Mouse (Mus musculus) limb, embryonic 11.5 days (tissue): ENCODE measurements around the gene Gm36079. TPM values are rescaled to one million over a fixed set of nuclear protein-coding genes. Genes with fewer than 3 reads are reported as not detected.
"Not testable (repeated sequence)": the region's sequence is repeated elsewhere in the genome, so short reads cannot be mapped to it uniquely, and the experiment has no call there.

Experiments used
- ATAC-seq: fragments of 200-750 bp; cut with Nextera tagmentation; 2 replicates; pipeline ENCODE4 v1.8.0; 2017; ENCODE audit warnings: low read depth; ENCODE audit not compliant: insufficient number of reproducible peaks, low FRiP score, low TSS enrichment
- DNase-seq: peaks from one replicate; pipeline ENCODE4 v3.0.0-alpha.2; 2015; ENCODE audit warnings: low spot score
- H3K27ac ChIP-seq: fragments of 300-500 bp; sonication (generic); replicated peaks from 2 replicates; pipeline ENCODE4 v1.5.1; 2014; ENCODE audit warnings: low read depth, mild to moderate bottlenecking, low read length
- H3K27me3 ChIP-seq: fragments of 300-500 bp; sonication (generic); 2 replicates; pipeline ENCODE4 v1.6.1; 2014; ENCODE audit warnings: mild to moderate bottlenecking, low read length, mixed read lengths; ENCODE audit not compliant: control insufficient read depth, insufficient read depth
- H3K36me3 ChIP-seq: fragments of 300-500 bp; sonication (generic); 2 replicates; pipeline ENCODE4 v1.6.1; 2014; ENCODE audit warnings: mild to moderate bottlenecking, low read length, moderate library complexity, mixed read lengths; ENCODE audit not compliant: control insufficient read depth, insufficient read depth
- H3K4me1 ChIP-seq: fragments of 300-500 bp; sonication (generic); 2 replicates; pipeline ENCODE4 v1.6.1; 2014; ENCODE audit warnings: low read length, mixed read lengths; ENCODE audit not compliant: control insufficient read depth, insufficient read depth
- H3K4me2 ChIP-seq: fragments of 300-500 bp; sonication (generic); 2 replicates; pipeline ENCODE4 v1.6.1; 2014; ENCODE audit warnings: low read depth, mild to moderate bottlenecking, moderate library complexity; ENCODE audit not compliant: severe bottlenecking
- H3K4me3 ChIP-seq: fragments of 300-500 bp; sonication (generic); 2 replicates; pipeline ENCODE4 v1.5.1; 2014; ENCODE audit warnings: low read depth, low read length
- H3K9ac ChIP-seq: fragments of 300-500 bp; sonication (generic); 2 replicates; pipeline ENCODE4 v1.6.1; 2014; ENCODE audit warnings: mild to moderate bottlenecking, low read length
- H3K9me3 ChIP-seq: fragments of 300-500 bp; sonication (generic); 2 replicates; pipeline ENCODE4 v1.6.1; 2016; ENCODE audit warnings: low read length; ENCODE audit not compliant: control insufficient read depth
- WGBS: fragments of 180-500 bp; shearing (Covaris S2); extraction: QIAGEN DNeasy Blood & Tissue Kit; methylation state at CpG from one replicate; pipeline ENCODE4 v1.1.7; 2014; 5-methylcytosine and 5-hydroxymethylcytosine counted together
- polyA plus RNA-seq: library from polyadenylated mRNA; unstranded; fragments of >200 nt; fragmentation: Nextera tagmentation; extraction: Ambion mirVana; gene quantifications from 2 replicates; pipeline ENCODE4 v1.2.1, GENCODE M21; 2014

Gm36079 gene
- not detected in 2 replicates for polyA plus RNA-seq

GRCm38 (mm10) chr13:120026911-120027310, at the start of gene Gm36079:
Gm36079 (minus strand) TSS chr13:120027011.
- not testable (repeated sequence) for H3K4me3 ChIP-seq

GRCm38 (mm10) chr13:120070878-120071277, 44.1 kb upstream of the Gm36079 start:
- H3K4me2 ChIP-seq, H3K27me3 ChIP-seq, ATAC-seq, H3K4me1 ChIP-seq, H3K9me3 ChIP-seq, DNase-seq, H3K27ac ChIP-seq, H3K36me3 ChIP-seq, H3K9ac ChIP-seq, H3K4me3 ChIP-seq: not testable (repeated sequence)
- no CpG with 5 or more reads among the region's 13 CpGs for WGBS

More at GRCm38 (mm10) chr13:120026911-120027310, at the start of gene Gm36079:
- not testable (repeated sequence) for ATAC-seq, H3K27ac ChIP-seq, H3K4me1 ChIP-seq, DNase-seq, H3K9ac ChIP-seq, H3K36me3 ChIP-seq, H3K27me3 ChIP-seq, H3K4me2 ChIP-seq, H3K9me3 ChIP-seq
- 0% methylated on average over 3 of the region's 17 CpGs for WGBS

- H3K9me3 ChIP-seq, H3K36me3 ChIP-seq, H3K4me3 ChIP-seq, H3K27me3 ChIP-seq, H3K4me1 ChIP-seq, DNase-seq, ATAC-seq, H3K9ac ChIP-seq, H3K4me2 ChIP-seq, H3K27ac ChIP-seq: not testable (repeated sequence)
- WGBS = no CpG with 5 or more reads among the region's 12 CpGs
Measured at GRCm38 (mm10) chr13:120070012-120070598, 43.3 kb upstream of the Gm36079 start.

GRCm38 (mm10) chr13:120063439-120064089, 36.8 kb upstream of the Gm36079 start:
- not testable (repeated sequence) for DNase-seq, H3K36me3 ChIP-seq, H3K9me3 ChIP-seq, H3K4me2 ChIP-seq, H3K4me3 ChIP-seq, H3K27me3 ChIP-seq, H3K9ac ChIP-seq, H3K27ac ChIP-seq, H3K4me1 ChIP-seq
- no CpG with 5 or more reads among the region's 22 CpGs for whole genome bisulfite sequencing
- peak; percentile 89; the same call in 1 of the 2 replicates for ATAC-seq

- DNase-seq, H3K4me3 ChIP-seq, H3K36me3 ChIP-seq, H3K9me3 ChIP-seq, ATAC-seq, H3K4me1 ChIP-seq, H3K4me2 ChIP-seq, H3K9ac ChIP-seq, H3K27me3 ChIP-seq, H3K27ac ChIP-seq: not testable (repeated sequence)
- WGBS = no CpG with 5 or more reads among the region's 4 CpGs
Measured at GRCm38 (mm10) chr13:120062903-120063302, 36.1 kb upstream of the Gm36079 start.

- not testable (repeated sequence) for H3K36me3 ChIP-seq
Measured at GRCm38 (mm10) chr13:120052085-120052484, 25.3 kb upstream of the Gm36079 start, which contains the start of gene Gm21188. Gm21188 (minus strand) TSS chr13:120052194.

GRCm38 (mm10) chr13:120048608-120049007, 21.8 kb upstream of the Gm36079 start:
- not testable (repeated sequence) for H3K4me3 ChIP-seq, H3K27me3 ChIP-seq, H3K4me1 ChIP-seq, H3K4me2 ChIP-seq, ATAC-seq, H3K9me3 ChIP-seq, H3K27ac ChIP-seq, H3K36me3 ChIP-seq, DNase-seq, H3K9ac ChIP-seq
- no CpG with 5 or more reads among the region's 5 CpGs for WGBS

More at GRCm38 (mm10) chr13:120052085-120052484, 25.3 kb upstream of the Gm36079 start, which contains the start of gene Gm21188:
- not testable (repeated sequence) for H3K9ac ChIP-seq, H3K4me1 ChIP-seq, ATAC-seq, H3K4me3 ChIP-seq, H3K9me3 ChIP-seq, DNase-seq, H3K27ac ChIP-seq, H3K4me2 ChIP-seq, H3K27me3 ChIP-seq

GRCm38 (mm10) chr13:120048186-120048585, 21.4 kb upstream of the Gm36079 start:
- H3K36me3 ChIP-seq, H3K27me3 ChIP-seq, H3K4me1 ChIP-seq, H3K4me2 ChIP-seq, H3K4me3 ChIP-seq, H3K9me3 ChIP-seq, DNase-seq, ATAC-seq, H3K9ac ChIP-seq, H3K27ac ChIP-seq: not testable (repeated sequence)
- no CpG with 5 or more reads among the region's 2 CpGs for WGBS
